Mouse (Mus musculus) heart, embryonic 15.5 days (tissue): Measurements from ENCODE around the gene Lrrc4c. TPM values are rescaled to one million over a fixed set of nuclear protein-coding genes. Genes with fewer than 3 reads are reported as not detected.

Experiments
- ATAC-seq: fragments of 200-750 bp; cut with Nextera tagmentation; replicated peaks from 2 replicates; pipeline ENCODE4 v1.8.0; 2017; ENCODE audit warnings: low read depth, moderate TSS enrichment; ENCODE audit not compliant: insufficient number of reproducible peaks, insufficient read depth, low FRiP score
- H3K27ac ChIP-seq: fragments of 300-500 bp; sonication (generic); 2 replicates; pipeline ENCODE4 v1.5.1; 2015; ENCODE audit warnings: mild to moderate bottlenecking, inconsistent platforms
- H3K27me3 ChIP-seq: fragments of 300-500 bp; sonication (generic); 2 replicates; pipeline ENCODE4 v1.6.1; 2015; ENCODE audit warnings: inconsistent platforms
- H3K36me3 ChIP-seq: fragments of 300-500 bp; sonication (generic); 2 replicates; pipeline ENCODE4 v1.6.1; 2015; ENCODE audit warnings: mild to moderate bottlenecking, inconsistent platforms
- H3K4me1 ChIP-seq: fragments of 300-500 bp; sonication (generic); replicated peaks from 2 replicates; pipeline ENCODE4 v1.6.1; 2015; ENCODE audit warnings: inconsistent platforms
- H3K4me2 ChIP-seq: fragments of 300-500 bp; sonication (generic); 2 replicates; pipeline ENCODE4 v1.6.1; 2015; ENCODE audit warnings: inconsistent platforms, mild to moderate bottlenecking, moderate library complexity
- H3K4me3 ChIP-seq: fragments of 300-500 bp; sonication (generic); 2 replicates; pipeline ENCODE4 v1.5.1; 2015; ENCODE audit warnings: mild to moderate bottlenecking, inconsistent platforms
- H3K9ac ChIP-seq: fragments of 300-500 bp; sonication (generic); 2 replicates; pipeline ENCODE4 v1.6.1; 2015; ENCODE audit warnings: mild to moderate bottlenecking, inconsistent platforms
- H3K9me3 ChIP-seq: fragments of 300-500 bp; sonication (generic); replicated peaks from 2 replicates; pipeline ENCODE4 v1.6.1; 2016; ENCODE audit warnings: inconsistent platforms
- WGBS: fragments of 180-500 bp; shearing (Covaris S2); methylation state at CpG from one replicate; pipeline ENCODE4 v1.1.7; 2015; ENCODE audit warnings: mixed read lengths; 5-methylcytosine and 5-hydroxymethylcytosine counted together
- polyA plus RNA-seq: library from polyadenylated mRNA; unstranded; fragments of >200 nt; fragmentation: Nextera tagmentation; extraction: Ambion mirVana; gene quantifications from 2 replicates; pipeline ENCODE4 v1.2.1, GENCODE M21; 2015

Gene Lrrc4c
- polyA plus RNA-seq, 1 experiment from 2014 or later = 1.2 TPM

DNA sequence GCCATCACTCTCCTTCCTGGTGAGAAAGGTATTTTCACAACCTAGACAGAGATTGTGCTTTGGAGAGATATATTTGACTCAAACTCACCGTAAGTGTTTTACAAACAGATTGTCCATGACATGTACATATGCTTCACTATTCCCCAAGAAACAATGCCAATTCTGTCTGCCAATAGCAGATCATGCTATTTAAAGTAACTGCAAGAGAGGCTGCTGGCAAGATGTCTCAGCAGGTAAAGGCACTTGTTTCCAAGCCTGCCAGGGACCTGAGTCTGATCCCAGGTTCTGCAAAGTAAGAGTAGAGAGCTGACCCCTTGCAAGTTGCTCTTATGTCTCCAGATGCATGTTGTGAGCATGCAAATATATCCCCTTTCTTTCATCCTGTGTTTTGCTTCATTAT lies 558.1 kb downstream of the Lrrc4c start:
- 88% methylated on average over 1 of the region's 1 CpGs for WGBS
- no peaks in the 10 kb centered on the region for H3K27me3 ChIP-seq
- ATAC-seq = no peak
- no peak overlapping the region for H3K9ac ChIP-seq
- H3K4me2 ChIP-seq = no peak overlapping the region
- no peaks in the 10 kb centered on the region for H3K4me1 ChIP-seq
- no peaks in the 10 kb centered on the region for H3K36me3 ChIP-seq
- no peak overlapping the region for H3K27ac ChIP-seq
- no peak overlapping the region for H3K4me3 ChIP-seq
- H3K9me3 ChIP-seq = no peaks in the 10 kb centered on the region

DNA sequence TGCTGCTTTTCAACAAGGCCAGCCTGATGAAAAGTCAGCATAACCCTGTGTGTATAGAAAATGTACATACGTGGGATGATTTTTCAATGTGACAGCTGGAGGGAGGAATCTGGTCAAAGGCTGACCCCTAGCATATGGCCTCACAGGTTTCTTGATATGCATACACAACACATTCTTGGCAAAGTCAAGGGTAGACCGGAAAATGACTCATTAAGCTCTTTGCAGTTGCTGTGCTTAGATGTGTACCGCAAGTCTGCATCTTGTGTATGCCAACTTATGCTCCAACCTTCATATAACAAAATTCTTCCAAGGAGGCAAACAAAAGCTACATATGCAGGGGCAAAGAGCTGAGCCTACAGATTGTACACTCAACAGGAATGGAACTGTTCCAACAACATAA lies 631.6 kb downstream of the Lrrc4c start:
- Histone ChIP-seq H3K4me3 (no peak overlapping the region), H3K36me3 (no peaks in the 10 kb centered on the region), H3K27me3 (no peaks in the 10 kb centered on the region), H3K9me3 (no peaks in the 10 kb centered on the region), H3K27ac (no peak overlapping the region), H3K4me1 (no peaks in the 10 kb centered on the region), H3K9ac (no peak overlapping the region), H3K4me2 (no peak overlapping the region)
- 80% methylated on average over 3 of the region's 3 CpGs for WGBS
- ATAC-seq = no peak

DNA sequence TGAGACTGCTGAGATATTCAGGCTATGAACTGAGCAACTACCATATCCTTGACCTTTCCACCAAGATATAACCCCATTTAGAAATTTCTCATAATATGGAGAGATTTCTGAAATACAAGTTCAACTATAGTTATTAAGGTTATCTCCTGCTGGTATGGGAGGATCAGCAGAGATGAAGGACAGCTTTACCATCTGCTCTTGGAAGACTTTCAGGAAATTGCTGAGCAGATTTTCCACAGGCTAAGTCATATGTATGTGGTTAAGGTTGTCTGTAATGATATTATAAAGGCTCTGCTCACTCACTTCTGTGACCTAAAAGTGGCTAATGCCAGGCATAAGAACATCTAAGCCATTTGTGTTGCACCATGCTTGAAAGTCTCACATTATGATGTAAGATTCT lies 681.6 kb downstream of the Lrrc4c start:
- no peak overlapping the region for H3K9ac ChIP-seq
- ATAC-seq = no peak
- H3K27me3 ChIP-seq = no peaks in the 10 kb centered on the region
- no peaks in the 10 kb centered on the region for H3K4me1 ChIP-seq
- no peak overlapping the region for H3K27ac ChIP-seq
- no peak overlapping the region for H3K4me3 ChIP-seq
- no peaks in the 10 kb centered on the region for H3K36me3 ChIP-seq
- H3K9me3 ChIP-seq = no peaks in the 10 kb centered on the region
- H3K4me2 ChIP-seq = no peak overlapping the region

DNA sequence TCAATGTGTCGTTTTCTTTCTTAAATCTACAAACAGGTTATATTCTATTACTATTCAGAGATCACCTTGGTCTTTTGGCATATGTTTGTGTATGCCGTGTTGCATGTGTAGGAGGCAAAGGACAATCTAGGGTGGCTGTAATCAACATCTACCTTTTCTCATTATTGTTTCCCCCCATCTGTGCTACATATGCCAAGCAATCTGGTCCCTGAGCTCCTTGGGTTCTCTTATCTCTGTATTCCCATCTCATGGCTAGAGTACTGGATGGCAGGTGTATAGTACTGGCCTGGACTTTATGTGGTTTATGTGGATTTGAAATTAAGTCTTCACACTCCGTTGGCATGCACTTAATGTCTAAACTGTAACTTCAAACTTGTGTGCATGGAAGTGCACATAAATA lies 700.4 kb downstream of the Lrrc4c start:
- Histone ChIP-seq H3K4me3 (no peak overlapping the region), H3K9ac (no peak overlapping the region), H3K4me2 (no peak overlapping the region), H3K27me3 (no peaks in the 10 kb centered on the region), H3K27ac (no peak overlapping the region), H3K36me3 (no peaks in the 10 kb centered on the region), H3K4me1 (no peaks in the 10 kb centered on the region), H3K9me3 (no peaks in the 10 kb centered on the region)
- ATAC-seq = no peak
- WGBS = 62% methylated on average over 3 of the region's 3 CpGs

DNA sequence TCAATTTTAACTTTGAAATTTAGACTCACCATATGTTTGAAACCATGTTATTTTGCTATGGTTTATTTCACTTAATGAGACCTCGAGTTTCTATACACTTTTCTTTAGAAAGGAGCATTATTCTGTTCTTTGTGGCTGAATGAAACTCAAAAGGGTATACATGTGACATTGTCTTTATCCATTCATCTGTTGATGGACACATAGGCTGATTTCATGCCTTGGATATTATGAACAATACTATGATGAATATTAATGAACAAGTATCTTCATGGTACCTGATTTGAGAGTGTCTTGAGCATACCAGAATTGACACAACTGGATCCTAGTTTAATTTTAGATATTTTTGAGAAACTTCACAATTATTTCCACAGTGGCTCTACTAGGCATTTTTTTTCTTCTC lies 709.0 kb downstream of the Lrrc4c start:
- Histone ChIP-seq H3K4me3 (no peak overlapping the region), H3K9ac (no peak overlapping the region), H3K36me3 (no peaks in the 10 kb centered on the region), H3K4me2 (no peak overlapping the region), H3K27ac (no peak overlapping the region), H3K27me3 (no peaks in the 10 kb centered on the region), H3K4me1 (no peaks in the 10 kb centered on the region), H3K9me3 (no peaks in the 10 kb centered on the region)
- no peak for ATAC-seq
- 56% methylated on average over 1 of the region's 1 CpGs for WGBS

DNA sequence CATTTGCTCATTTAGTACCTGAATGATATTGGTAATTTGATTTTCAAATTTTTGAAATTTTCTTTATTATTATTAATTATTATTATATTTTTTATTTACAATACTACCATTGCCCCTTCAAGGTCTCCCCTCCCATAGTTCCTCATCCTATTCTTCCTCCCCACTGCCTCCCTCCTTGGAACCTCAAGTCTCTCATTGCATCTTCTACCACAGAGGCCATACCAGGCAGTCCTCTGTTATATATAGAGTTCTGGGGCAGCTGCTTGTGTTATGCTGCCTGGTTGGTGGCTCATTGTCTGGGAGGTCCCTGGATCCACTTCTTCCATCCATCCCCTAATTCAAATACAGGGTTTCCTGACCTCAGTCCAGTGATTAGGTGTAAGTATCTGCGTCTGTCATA lies 709.6 kb downstream of the Lrrc4c start:
- no peak overlapping the region for H3K4me2 ChIP-seq
- no peak overlapping the region for H3K27ac ChIP-seq
- no peaks in the 10 kb centered on the region for H3K36me3 ChIP-seq
- H3K9me3 ChIP-seq = no peaks in the 10 kb centered on the region
- 86% methylated on average over 1 of the region's 1 CpGs for WGBS
- no peak overlapping the region for H3K4me3 ChIP-seq
- H3K9ac ChIP-seq = no peak overlapping the region
- no peak for ATAC-seq
- no peaks in the 10 kb centered on the region for H3K4me1 ChIP-seq
- H3K27me3 ChIP-seq = no peaks in the 10 kb centered on the region

DNA sequence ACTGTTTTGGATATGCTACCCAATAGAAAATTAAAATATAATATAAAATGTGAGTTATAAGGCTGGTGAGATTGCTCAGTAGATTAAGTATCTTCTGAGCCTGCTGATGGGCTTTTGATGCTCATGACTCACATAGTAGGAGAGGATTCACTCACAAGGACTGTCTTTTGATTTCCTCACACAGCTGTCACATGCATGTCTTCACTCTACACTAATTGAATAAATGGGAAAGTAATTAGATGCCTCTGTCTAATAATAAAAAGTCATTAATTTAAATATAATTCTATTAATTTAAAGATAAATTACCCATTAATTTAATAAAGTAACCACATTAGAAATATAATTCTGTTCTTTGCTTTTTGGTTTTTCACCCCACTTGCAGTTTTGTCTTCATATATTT lies 718.4 kb downstream of the Lrrc4c start:
- H3K4me1 ChIP-seq = no peaks in the 10 kb centered on the region
- H3K9me3 ChIP-seq = no peaks in the 10 kb centered on the region
- no peak overlapping the region for H3K4me3 ChIP-seq
- no peak overlapping the region for H3K4me2 ChIP-seq
- ATAC-seq = no peak
- H3K36me3 ChIP-seq = no peaks in the 10 kb centered on the region
- H3K27ac ChIP-seq = no peak overlapping the region
- H3K27me3 ChIP-seq = no peaks in the 10 kb centered on the region
- H3K9ac ChIP-seq = no peak overlapping the region

DNA sequence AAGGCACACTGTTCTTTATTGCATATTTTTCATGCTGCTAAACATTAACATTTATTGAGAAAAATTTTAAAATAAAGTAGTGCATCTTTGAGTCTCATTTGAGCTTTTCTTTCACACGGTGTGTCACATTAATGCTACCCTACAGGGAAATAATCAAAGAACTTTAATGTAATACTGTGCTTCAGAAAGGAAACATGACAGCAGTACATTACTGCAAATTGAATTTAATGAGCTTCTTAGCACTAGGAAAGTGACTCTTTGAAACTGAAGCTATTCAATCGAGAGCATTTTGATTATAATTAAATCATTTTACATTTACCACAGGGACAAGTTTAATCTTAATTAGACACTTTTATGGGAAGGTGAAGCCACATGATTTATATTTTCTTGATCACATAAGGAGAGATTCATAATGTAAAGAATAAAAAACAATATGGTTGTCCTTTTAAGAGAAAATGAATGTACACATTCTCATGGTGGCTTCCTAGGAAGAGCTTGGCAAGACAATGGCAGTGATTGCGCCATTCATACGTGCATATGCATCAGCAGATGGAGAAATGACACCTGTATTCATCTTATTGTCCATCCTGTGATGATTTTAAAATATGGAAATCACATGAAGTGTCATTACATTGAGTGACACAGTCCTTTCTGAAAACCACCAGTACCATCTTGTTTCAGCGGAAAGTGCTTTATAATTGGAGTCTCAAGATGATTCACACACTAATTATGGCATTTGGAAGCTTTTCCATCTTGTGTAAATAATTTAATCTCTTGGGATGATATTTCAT lies 719.2 kb downstream of the Lrrc4c start:
- H3K4me1 ChIP-seq = no peaks in the 10 kb centered on the region
- no peaks in the 10 kb centered on the region for H3K36me3 ChIP-seq
- no peaks in the 10 kb centered on the region for H3K27me3 ChIP-seq
- no peak overlapping the region for H3K4me3 ChIP-seq
- no peak overlapping the region for H3K27ac ChIP-seq
- H3K9ac ChIP-seq = no peak overlapping the region
- 78% methylated on average over 5 of the region's 5 CpGs for WGBS
- H3K9me3 ChIP-seq = no peaks in the 10 kb centered on the region
- ATAC-seq = no peak
- H3K4me2 ChIP-seq = no peak overlapping the region

DNA sequence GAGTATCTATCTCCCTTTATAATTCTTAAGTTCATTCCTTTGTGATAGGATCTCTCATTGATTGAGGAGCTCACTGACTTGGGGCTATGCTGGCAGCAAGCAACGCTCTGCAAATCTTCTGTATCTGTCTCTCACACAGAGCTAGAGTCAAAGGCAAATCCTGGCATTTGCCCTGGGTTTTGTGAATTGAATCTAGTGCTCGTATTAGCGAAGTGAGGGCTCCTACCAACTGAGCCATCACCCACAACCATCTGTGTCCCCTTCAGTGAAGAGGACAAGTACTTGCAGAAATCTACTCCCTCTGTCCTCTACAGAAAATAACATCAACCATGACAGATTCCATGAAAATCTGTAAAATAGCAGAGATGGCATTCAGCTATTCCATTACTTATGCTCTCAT lies 726.0 kb downstream of the Lrrc4c start:
- Histone ChIP-seq H3K27me3 (no peaks in the 10 kb centered on the region), H3K4me2 (no peak overlapping the region), H3K9me3 (no peaks in the 10 kb centered on the region), H3K4me1 (no peaks in the 10 kb centered on the region), H3K4me3 (no peak overlapping the region), H3K9ac (no peak overlapping the region), H3K27ac (no peak overlapping the region), H3K36me3 (no peaks in the 10 kb centered on the region)
- 75% methylated on average over 3 of the region's 3 CpGs for WGBS
- ATAC-seq = no peak

DNA sequence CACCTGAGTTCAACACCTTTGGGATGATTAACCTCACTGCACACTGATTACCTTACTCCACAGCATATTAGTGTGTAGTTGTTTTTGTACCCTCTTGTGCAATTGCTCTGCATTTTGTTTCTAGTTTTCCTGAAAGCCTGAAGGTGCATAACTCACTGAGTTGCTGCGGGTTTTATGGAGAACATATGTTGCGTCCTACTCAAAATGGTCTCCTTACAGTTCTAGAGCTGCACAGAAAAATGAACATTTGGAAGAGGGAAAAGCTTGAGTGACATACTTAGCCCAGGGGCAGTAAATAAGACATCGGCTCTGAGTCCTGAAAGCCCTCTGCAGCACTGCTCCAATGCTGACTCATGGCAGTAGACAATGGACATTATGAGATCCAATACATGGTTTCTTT lies 727.7 kb downstream of the Lrrc4c start:
- Histone ChIP-seq H3K9me3 (no peaks in the 10 kb centered on the region), H3K27ac (no peak overlapping the region), H3K4me3 (no peak overlapping the region), H3K36me3 (no peaks in the 10 kb centered on the region), H3K4me2 (no peak overlapping the region), H3K9ac (no peak overlapping the region), H3K27me3 (no peaks in the 10 kb centered on the region), H3K4me1 (no peaks in the 10 kb centered on the region)
- no peak for ATAC-seq
- 94% methylated on average over 3 of the region's 3 CpGs for WGBS

DNA sequence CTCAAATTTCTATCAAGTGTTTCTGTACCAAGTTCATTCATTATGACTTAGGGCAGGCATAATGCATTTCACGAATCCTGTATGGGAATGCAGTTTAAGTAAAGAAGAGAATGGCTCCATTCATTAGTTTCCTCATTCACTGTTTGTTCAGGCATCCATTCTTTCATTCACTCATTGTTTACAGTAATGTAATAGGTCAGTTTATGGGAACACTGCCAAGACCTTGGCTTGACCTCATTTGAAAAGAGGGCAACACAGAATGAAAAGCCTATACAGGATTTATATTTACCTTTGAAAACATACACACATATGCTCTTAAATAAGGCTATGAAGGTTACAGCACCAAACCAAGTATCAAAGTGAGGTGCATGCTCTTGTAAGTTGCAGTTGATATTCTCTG lies 762.2 kb downstream of the Lrrc4c start:
- Histone ChIP-seq H3K4me2 (no peak overlapping the region), H3K9me3 (no peaks in the 10 kb centered on the region), H3K4me1 (no peaks in the 10 kb centered on the region), H3K36me3 (no peaks in the 10 kb centered on the region), H3K27ac (no peak overlapping the region), H3K9ac (no peak overlapping the region), H3K27me3 (no peaks in the 10 kb centered on the region), H3K4me3 (no peak overlapping the region)
- no peak for ATAC-seq
- 57% methylated on average over 1 of the region's 1 CpGs for WGBS

DNA sequence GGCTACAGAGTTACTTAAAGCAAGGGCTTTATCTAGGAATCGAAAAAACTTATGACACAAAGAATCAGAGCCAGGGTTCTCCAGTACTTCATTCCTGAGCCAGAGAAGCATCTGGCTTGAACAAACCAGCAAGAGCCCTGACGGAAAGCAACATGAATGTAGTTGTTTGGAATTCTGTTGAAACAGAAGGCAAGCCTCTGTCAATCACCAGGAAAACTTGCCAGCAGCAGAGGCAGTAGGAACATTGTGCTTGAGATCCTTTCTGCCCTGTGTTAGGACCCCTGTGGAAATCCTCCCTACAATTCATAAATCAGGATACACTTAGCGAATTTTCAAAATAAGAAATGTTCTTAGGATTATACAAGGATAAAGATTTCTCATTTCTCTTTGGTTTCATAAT lies 780.0 kb downstream of the Lrrc4c start:
- H3K36me3 ChIP-seq = no peaks in the 10 kb centered on the region
- H3K4me1 ChIP-seq = no peaks in the 10 kb centered on the region
- no peak overlapping the region for H3K27ac ChIP-seq
- H3K27me3 ChIP-seq = no peaks in the 10 kb centered on the region
- 59% methylated on average over 3 of the region's 3 CpGs for WGBS
- ATAC-seq = no peak
- H3K4me2 ChIP-seq = no peak overlapping the region
- H3K4me3 ChIP-seq = no peak overlapping the region
- no peak overlapping the region for H3K9ac ChIP-seq
- no peaks in the 10 kb centered on the region for H3K9me3 ChIP-seq
